Mouse (Mus musculus) heart, adult 18-20 months (tissue): ENCODE measurements at regions not wholly inside any gene's neighbourhood (a gene's known extent, or its start where the extent isn't known, plus 50 kb on each side); places are given as distances from the start of the nearest gene placed in this dataset.
A peak's percentile ranks its signal among the peaks of the same experiment; 100 is the strongest.

Experiments
- DNase-seq, 2 experiments: peaks; one replicate each; pipeline ENCODE4 v3.0.0; 2021 to 2022; ENCODE audit warnings: mixed read lengths in 1 of 2

DNA sequence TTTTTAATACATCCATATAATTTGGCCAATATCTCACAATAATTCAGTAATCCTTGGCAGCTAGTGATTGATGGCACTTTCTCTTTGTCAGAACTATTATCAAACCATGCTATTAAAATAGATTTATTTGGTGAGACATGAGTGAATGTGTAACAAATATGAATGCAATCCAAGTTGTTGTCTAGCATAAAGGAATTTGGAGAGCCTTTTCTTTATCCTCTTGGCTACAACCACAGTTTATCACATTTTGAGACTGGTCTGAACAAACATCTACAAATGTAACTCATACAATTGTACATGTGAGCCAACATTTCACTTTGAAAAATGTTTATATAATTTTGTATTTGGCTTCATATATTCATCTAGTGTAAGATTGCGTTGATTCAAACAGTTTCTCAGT is 676.5 kb downstream of the Pcdh7 start:
- no peak for DNase-seq

DNA sequence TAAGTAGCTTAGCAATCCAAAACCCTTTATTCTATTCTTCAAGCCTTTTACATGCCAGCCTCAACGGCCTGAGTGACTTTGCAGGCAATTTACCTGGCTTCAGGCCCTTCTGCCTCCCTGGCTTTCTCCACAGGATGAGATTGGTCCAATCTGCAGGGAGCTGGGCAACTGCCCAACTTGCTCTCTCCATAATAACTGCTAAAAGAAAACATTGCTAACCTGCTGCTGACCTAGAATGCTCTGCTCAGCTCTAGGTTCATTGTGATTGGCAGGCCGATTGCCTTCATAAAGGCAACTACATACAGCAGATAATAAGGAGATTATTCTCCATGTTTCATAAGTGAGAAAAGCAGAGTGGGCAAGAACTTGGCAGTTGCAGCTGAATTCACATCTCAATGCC is 710.5 kb downstream of the Pcdh7 start:
- DNase-seq, result peak; percentile 17 to 41

DNA sequence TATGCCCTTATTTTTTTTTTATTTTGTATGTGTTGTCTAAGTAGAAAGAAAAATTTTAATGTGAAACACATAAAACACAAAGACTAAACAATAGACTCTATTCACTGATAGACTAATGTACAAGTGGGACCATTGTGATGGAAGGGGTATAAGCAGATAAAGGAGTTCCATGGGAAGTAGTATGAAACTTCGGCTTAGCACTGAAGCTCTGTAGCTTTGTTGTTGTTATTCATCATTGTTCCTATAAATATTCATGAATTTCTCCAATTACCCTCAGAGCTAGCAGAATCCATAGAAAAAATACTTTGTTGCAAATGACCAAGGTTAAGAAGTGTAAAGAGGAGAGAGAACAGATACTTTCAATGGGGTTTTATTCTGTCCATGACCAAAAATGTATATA is 718.7 kb downstream of the Pcdh7 start:
- no peak for DNase-seq
